Mouse (Mus musculus) liver, postnatal 0 days (tissue): ENCODE measurements around the gene Trp53rkb.

Experiments used
- CTCF ChIP-seq: sonication (generic); IDR thresholded peaks from 2 replicates; pipeline ENCODE4 v1.5.1; 2016; ENCODE audit warnings: antibody characterized with exemption, low read depth
- EP300 ChIP-seq: IDR thresholded peaks from 2 replicates; pipeline ENCODE4 v1.6.1; 2016; ENCODE audit warnings: antibody characterized with exemption, low read depth, mild to moderate bottlenecking

DNA sequence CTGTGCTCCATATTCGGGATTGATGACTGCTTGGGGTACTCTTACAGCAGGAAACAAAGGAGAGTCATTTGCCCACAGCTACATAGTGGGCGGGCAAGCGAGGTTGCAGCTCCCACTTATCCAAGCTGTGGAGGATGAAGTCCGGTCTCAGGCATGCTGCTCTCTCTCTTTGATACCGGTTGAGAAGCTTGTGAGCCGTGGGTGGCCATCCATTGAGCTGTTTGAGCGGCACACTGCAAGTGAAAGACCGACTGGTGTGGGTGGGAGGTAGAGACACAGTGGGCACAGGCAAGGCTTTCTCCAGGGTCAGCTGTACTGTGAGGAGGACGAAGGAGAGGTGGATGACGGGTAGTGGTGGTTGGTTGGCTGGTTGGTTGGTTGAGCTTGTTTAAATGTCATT lies 18.5 kb downstream of the Trp53rkb start:
- TF ChIP-seq CTCF: no peak
- TF ChIP-seq EP300: no peak
